Mouse (Mus musculus): Measurements from ENCODE around the gene Trpv2. TPM values are rescaled to one million over a fixed set of nuclear protein-coding genes. Genes with fewer than 3 reads are reported as not detected.
"Not testable (repeated sequence)": the region's sequence is repeated elsewhere in the genome, so short reads cannot be mapped to it uniquely, and the experiment has no call there.

The Trpv2 gene
- polyA plus RNA-seq, 1 experiment from 2014 or later: 20.9 TPM

DNA sequence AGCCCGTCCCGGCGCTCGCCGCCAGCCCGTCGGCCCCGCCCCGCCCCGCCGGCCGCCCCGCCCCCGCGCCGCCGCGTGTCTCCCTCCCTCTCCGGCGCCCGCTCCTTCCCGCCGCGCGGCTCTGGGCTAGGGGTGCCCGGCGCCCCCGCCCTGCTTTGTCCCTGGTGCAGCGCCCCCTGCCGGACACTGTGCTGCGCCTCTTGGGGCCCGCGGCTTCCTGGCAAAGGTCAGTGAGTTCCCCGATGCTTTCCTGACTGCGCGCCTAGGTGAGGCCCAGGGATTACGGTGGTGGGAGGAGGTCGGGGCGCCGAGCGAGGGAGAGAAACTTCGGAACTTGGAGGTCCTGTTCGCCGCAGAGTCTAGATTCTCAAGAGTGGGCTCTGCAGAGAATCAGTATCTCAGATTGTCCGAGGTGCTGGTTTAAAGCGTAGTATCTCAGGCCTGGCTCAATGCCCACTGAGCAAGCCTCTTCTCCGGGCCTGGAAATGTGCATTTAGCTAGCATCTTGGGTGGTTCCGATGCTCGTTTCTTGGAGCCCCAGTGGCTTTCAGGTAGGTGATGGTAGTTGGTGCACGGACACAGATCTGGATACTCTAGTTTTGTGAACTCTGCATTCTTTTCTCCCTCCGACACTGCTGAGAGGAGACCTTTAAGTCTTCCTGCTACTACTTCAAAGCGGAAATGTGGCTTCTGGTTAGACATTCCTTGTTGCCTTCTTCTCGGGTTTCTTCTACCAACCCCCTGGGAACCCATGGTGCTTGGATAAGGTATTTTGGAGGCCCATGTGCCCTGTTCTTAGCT, 74.5 kb downstream of the Trpv2 start, which contains the start of gene Mmgt2:
Gene Mmgt2 (plus strand): TSS at position 74 of the 801 bp plus-strand sequence.
- H3K4me1 ChIP-seq (ENCODE audit: control insufficient read depth, insufficient read depth, low read length): peaks cover 32% of the 10 kb centered on the region
- peak; percentile 92 for ATAC-seq (ENCODE audit: insufficient read depth, low FRiP score)
- WGBS: 1% methylated on average over 27 of the region's 53 CpGs
- H3K27ac ChIP-seq (ENCODE audit: low read length): peak within 1 kb of the TSS; percentile 90
- no peaks in the 10 kb centered on the region for H3K27me3 ChIP-seq (ENCODE audit: control insufficient read depth, insufficient read depth, low read length)
- peak within 1 kb of the TSS; percentile 85 for H3K9ac ChIP-seq (ENCODE audit: low read length)
- no peaks in the 10 kb centered on the region for H3K9me3 ChIP-seq (replicated peaks; ENCODE audit: control insufficient read depth, low read length)
- peak within 1 kb of the TSS; percentile 70 for H3K4me3 ChIP-seq (replicated peaks; ENCODE audit: low read length)
- peak within 1 kb of the TSS; percentile 83 for H3K4me2 ChIP-seq (ENCODE audit: low read depth, low read length)
- H3K36me3 ChIP-seq (ENCODE audit: control insufficient read depth, insufficient read depth, low read length): no peaks in the 10 kb centered on the region

DNA sequence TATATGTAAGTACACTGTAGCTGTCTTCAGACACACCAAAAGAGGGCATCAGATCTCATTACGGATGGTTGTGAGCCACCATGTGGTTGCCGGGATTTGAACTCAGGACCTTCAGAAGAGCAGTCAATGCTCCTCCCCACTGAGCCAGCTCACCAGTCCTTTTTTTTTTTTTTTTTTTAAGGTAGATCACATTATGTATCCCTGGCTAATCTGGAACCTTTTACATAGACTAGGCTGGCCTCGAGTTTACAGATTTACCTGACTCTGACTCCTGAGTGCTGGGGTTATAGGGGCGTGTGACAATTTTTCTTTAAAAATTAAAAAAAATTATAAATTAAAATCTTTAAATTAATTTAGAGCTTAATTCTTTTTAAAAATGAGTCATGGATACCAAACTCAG, 75.5 kb downstream of the Trpv2 start:
- not testable (repeated sequence) for H3K27ac ChIP-seq (ENCODE audit: low read length); H3K9me3 ChIP-seq (replicated peaks; ENCODE audit: control insufficient read depth, low read length); H3K4me3 ChIP-seq (replicated peaks; ENCODE audit: low read length); H3K9ac ChIP-seq (ENCODE audit: low read length); H3K36me3 ChIP-seq (ENCODE audit: control insufficient read depth, insufficient read depth, low read length); H3K27me3 ChIP-seq (ENCODE audit: control insufficient read depth, insufficient read depth, low read length); ATAC-seq (ENCODE audit: insufficient read depth, low FRiP score)
- 79% methylated on average over 4 of the region's 4 CpGs for WGBS
- peak overlapping the region; percentile 83 for H3K4me2 ChIP-seq (ENCODE audit: low read depth, low read length)
- peaks cover 28% of the 10 kb centered on the region for H3K4me1 ChIP-seq (ENCODE audit: control insufficient read depth, insufficient read depth, low read length)

Other genes starting within 250 kb of the Trpv2 start
- gene Pigl, start 116.0 kb upstream of the Trpv2 start, polyA plus RNA-seq (2015; fragmentation: Nextera tagmentation; extraction: Ambion mirVana): 8.5 and 9.5 TPM in 2 replicates
- gene Ncor1, start 115.9 kb upstream of the Trpv2 start, polyA plus RNA-seq (2015; fragmentation: Nextera tagmentation; extraction: Ambion mirVana): 45.0 and 52.7 TPM in 2 replicates
- 4.2 and 5.7 TPM in 2 replicates for gene Cenpv, start 35.2 kb upstream of the Trpv2 start, polyA plus RNA-seq (2015; fragmentation: Nextera tagmentation; extraction: Ambion mirVana)
- gene Ubb, start 23.3 kb upstream of the Trpv2 start, polyA plus RNA-seq (2015; fragmentation: Nextera tagmentation; extraction: Ambion mirVana): 2,665 and 2,674 TPM in 2 replicates
- 5.3 and 5.6 TPM in 2 replicates for gene Lrrc75a, start 74.0 kb downstream of the Trpv2 start, polyA plus RNA-seq (2015; fragmentation: Nextera tagmentation; extraction: Ambion mirVana)
- 39.6 and 42.1 TPM in 2 replicates for gene Mmgt2, start 74.2 kb downstream of the Trpv2 start, polyA plus RNA-seq (2015; fragmentation: Nextera tagmentation; extraction: Ambion mirVana)
- 6.3 and 7.3 TPM in 2 replicates for gene Zfp287, start 157.4 kb downstream of the Trpv2 start, polyA plus RNA-seq (2015; fragmentation: Nextera tagmentation; extraction: Ambion mirVana)
- gene Gm10428, start 178.6 kb downstream of the Trpv2 start, polyA plus RNA-seq (2015; fragmentation: Nextera tagmentation; extraction: Ambion mirVana): not detected in 2 replicates
- 14.5 and 14.6 TPM in 2 replicates for gene Zfp286, start 215.0 kb downstream of the Trpv2 start, polyA plus RNA-seq (2015; fragmentation: Nextera tagmentation; extraction: Ambion mirVana)
- gene Trim16, start 245.7 kb downstream of the Trpv2 start, polyA plus RNA-seq (2015; fragmentation: Nextera tagmentation; extraction: Ambion mirVana): 21.7 and 24.2 TPM in 2 replicates